Mouse (Mus musculus) stomach, embryonic 15.5 days (tissue): ENCODE measurements around the gene Mylip. TPM values are rescaled to one million over a fixed set of nuclear protein-coding genes. Genes with fewer than 3 reads are reported as not detected.
A peak's percentile ranks its signal among the peaks of the same experiment; 100 is the strongest.

Source experiments
- ATAC-seq: fragments of 200-750 bp; cut with Nextera tagmentation; 2 replicates; pipeline ENCODE4 v1.8.0; 2017; ENCODE audit warnings: low read depth, moderate number of reproducible peaks, moderate TSS enrichment; ENCODE audit not compliant: insufficient read depth, low FRiP score
- H3K27ac ChIP-seq: fragments of 300-500 bp; sonication (generic); 2 replicates; pipeline ENCODE4 v1.5.1; 2015; ENCODE audit warnings: mild to moderate bottlenecking, inconsistent platforms
- H3K27me3 ChIP-seq: fragments of 300-500 bp; sonication (generic); replicated peaks from 2 replicates; pipeline ENCODE4 v1.6.1; 2015; ENCODE audit warnings: inconsistent platforms
- H3K36me3 ChIP-seq: fragments of 300-500 bp; sonication (generic); 2 replicates; pipeline ENCODE4 v1.6.1; 2015; ENCODE audit warnings: inconsistent platforms
- H3K4me1 ChIP-seq: fragments of 300-500 bp; sonication (generic); 2 replicates; pipeline ENCODE4 v1.6.1; 2015; ENCODE audit warnings: inconsistent platforms
- H3K4me2 ChIP-seq: fragments of 300-500 bp; sonication (generic); 2 replicates; pipeline ENCODE4 v1.6.1; 2015; ENCODE audit warnings: mild to moderate bottlenecking, inconsistent platforms
- H3K4me3 ChIP-seq: fragments of 300-500 bp; sonication (generic); replicated peaks from 2 replicates; pipeline ENCODE4 v1.5.1; 2015; ENCODE audit warnings: inconsistent platforms
- H3K9ac ChIP-seq: fragments of 300-500 bp; sonication (generic); 2 replicates; pipeline ENCODE4 v1.6.1; 2015; ENCODE audit warnings: inconsistent platforms
- H3K9me3 ChIP-seq: fragments of 300-500 bp; sonication (generic); 2 replicates; pipeline ENCODE4 v1.6.1; 2016; ENCODE audit warnings: inconsistent platforms
- WGBS: fragments of 180-500 bp; shearing (Covaris S2); methylation state at CpG from one replicate; pipeline ENCODE4 v1.1.7; 2015; 5-methylcytosine and 5-hydroxymethylcytosine counted together
- polyA plus RNA-seq: library from polyadenylated mRNA; unstranded; fragments of >200 nt; fragmentation: Nextera tagmentation; extraction: Ambion mirVana; gene quantifications from 2 replicates; pipeline ENCODE4 v1.2.1, GENCODE M21; 2015

Gene Mylip
- polyA plus RNA-seq, 1 experiment from 2014 or later, result 11.6 TPM

- no peaks in the 10 kb centered on the region for H3K36me3 ChIP-seq
- no peak for ATAC-seq
- 64% methylated on average over 8 of the region's 8 CpGs for WGBS
- H3K4me1 ChIP-seq, result 0 out of 2 replicates have a peak, but pooled peaks cover 7% of the 10 kb centered on the region
- peak overlapping the region; percentile 37; the same call in 1 of the 2 replicates for H3K27ac ChIP-seq
- H3K4me2 ChIP-seq, result no peak overlapping the region
- no peaks in the 10 kb centered on the region for H3K27me3 ChIP-seq
- no peaks in the 10 kb centered on the region for H3K9me3 ChIP-seq
- no peak overlapping the region for H3K4me3 ChIP-seq
- H3K9ac ChIP-seq, result no peak overlapping the region
Observed at GRCm38 (mm10) chr13:45442918-45443535, 53.5 kb downstream of the Mylip start.

DNA sequence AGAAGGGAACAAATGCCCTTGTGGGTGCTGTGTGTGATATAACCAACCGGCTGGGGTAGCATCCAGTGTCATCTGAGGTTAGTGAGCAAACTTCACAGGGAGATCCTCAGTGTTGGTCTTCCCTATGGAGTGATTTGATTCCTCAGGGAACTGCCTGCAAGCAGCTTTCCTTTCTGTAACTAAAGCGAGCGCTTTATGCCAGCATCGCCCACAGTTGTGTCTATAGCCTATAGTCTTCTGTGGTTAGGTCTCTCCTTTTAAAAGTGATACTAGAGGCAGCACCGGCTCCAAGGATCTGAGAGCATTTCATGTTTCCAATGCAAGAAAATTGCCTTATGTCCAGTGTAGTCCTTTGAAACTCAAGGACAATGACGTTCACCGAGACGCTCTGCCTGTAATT lies 54.7 kb downstream of the Mylip start:
- ATAC-seq, result no peak
- no peak overlapping the region for H3K4me3 ChIP-seq
- H3K27me3 ChIP-seq, result no peaks in the 10 kb centered on the region
- H3K27ac ChIP-seq, result no peak overlapping the region
- no peaks in the 10 kb centered on the region for H3K9me3 ChIP-seq
- H3K4me2 ChIP-seq, result no peak overlapping the region
- H3K36me3 ChIP-seq, result no peaks in the 10 kb centered on the region
- 79% methylated on average over 8 of the region's 8 CpGs for WGBS
- H3K9ac ChIP-seq, result no peak overlapping the region
- 0 out of 2 replicates have a peak, but pooled peaks cover 7% of the 10 kb centered on the region for H3K4me1 ChIP-seq

- H3K4me2 ChIP-seq, result no peak overlapping the region
- H3K4me3 ChIP-seq, result no peak overlapping the region
- H3K4me1 ChIP-seq, result 0 out of 2 replicates have a peak, but pooled peaks cover 7% of the 10 kb centered on the region
- no peaks in the 10 kb centered on the region for H3K9me3 ChIP-seq
- no peaks in the 10 kb centered on the region for H3K27me3 ChIP-seq
- no peak for ATAC-seq
- H3K27ac ChIP-seq, result no peak overlapping the region
- no peak overlapping the region for H3K9ac ChIP-seq
- H3K36me3 ChIP-seq, result no peaks in the 10 kb centered on the region
- WGBS, result 57% methylated on average over 9 of the region's 9 CpGs
Observed at GRCm38 (mm10) chr13:45444652-45445051, 55.1 kb downstream of the Mylip start.

- H3K27ac ChIP-seq, result no peak overlapping the region
- no peaks in the 10 kb centered on the region for H3K36me3 ChIP-seq
- H3K4me2 ChIP-seq, result no peak overlapping the region
- no peaks in the 10 kb centered on the region for H3K9me3 ChIP-seq
- no peaks in the 10 kb centered on the region for H3K27me3 ChIP-seq
- no peak overlapping the region for H3K9ac ChIP-seq
- no peak for ATAC-seq
- no peak overlapping the region for H3K4me3 ChIP-seq
- WGBS, result 72% methylated on average over 1 of the region's 1 CpGs
- H3K4me1 ChIP-seq, result 0 out of 2 replicates have a peak, but pooled peaks cover 7% of the 10 kb centered on the region
Observed at GRCm38 (mm10) chr13:45446636-45447035, 57.1 kb downstream of the Mylip start.

DNA sequence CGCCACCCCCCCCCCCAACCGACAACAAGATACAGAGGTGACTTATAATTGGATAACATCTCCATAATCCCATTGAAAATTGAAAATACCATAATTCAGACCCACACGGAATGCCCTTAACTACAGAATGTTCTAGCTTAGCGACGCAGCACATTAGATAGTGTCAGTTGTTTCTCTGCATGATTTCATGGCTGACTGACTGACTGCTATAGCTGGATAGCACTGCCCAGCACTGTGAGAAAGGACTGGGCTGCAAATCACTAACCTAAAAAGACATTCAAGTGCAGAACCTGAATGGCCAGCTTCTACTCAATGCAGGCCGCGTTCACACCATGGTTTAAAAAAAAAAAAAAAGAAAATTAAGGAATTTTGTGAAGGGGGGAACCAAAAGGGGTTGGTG lies 62.9 kb downstream of the Mylip start:
- no peak overlapping the region for H3K9ac ChIP-seq
- ATAC-seq, result no peak
- no peak overlapping the region for H3K4me2 ChIP-seq
- WGBS, result 92% methylated on average over 7 of the region's 7 CpGs
- no peak overlapping the region for H3K4me3 ChIP-seq
- H3K4me1 ChIP-seq, result peaks cover 15% of the 10 kb centered on the region
- no peaks in the 10 kb centered on the region for H3K27me3 ChIP-seq
- H3K9me3 ChIP-seq, result no peaks in the 10 kb centered on the region
- no peak overlapping the region for H3K27ac ChIP-seq
- H3K36me3 ChIP-seq, result no peaks in the 10 kb centered on the region

DNA sequence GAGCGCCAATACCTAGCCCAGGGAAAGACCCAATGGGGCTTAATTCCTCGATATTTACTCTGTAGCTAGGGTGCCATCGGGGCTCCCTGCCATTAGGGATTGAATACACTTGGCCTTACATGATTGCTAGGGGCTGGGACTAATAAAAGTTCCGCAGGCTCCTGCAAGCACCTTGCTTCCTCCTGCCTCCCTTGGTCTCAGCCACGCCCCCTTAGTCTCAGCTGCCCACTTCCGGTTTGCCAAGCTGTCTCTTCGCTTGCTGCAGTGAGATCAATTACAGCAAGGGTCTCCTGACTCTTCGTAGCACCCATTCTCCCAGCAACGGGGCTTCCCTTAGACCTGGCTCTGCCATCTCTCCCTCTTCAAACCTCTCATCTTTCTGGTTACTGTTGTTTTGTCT lies 63.5 kb downstream of the Mylip start:
- Histone ChIP-seq H3K4me2 (no peak overlapping the region), H3K27me3 (no peaks in the 10 kb centered on the region), H3K4me3 (no peak overlapping the region), H3K4me1 (peaks cover 15% of the 10 kb centered on the region), H3K27ac (no peak overlapping the region), H3K9me3 (no peaks in the 10 kb centered on the region), H3K36me3 (no peaks in the 10 kb centered on the region), H3K9ac (no peak overlapping the region)
- 66% methylated on average over 9 of the region's 9 CpGs for WGBS
- ATAC-seq, result no peak

DNA sequence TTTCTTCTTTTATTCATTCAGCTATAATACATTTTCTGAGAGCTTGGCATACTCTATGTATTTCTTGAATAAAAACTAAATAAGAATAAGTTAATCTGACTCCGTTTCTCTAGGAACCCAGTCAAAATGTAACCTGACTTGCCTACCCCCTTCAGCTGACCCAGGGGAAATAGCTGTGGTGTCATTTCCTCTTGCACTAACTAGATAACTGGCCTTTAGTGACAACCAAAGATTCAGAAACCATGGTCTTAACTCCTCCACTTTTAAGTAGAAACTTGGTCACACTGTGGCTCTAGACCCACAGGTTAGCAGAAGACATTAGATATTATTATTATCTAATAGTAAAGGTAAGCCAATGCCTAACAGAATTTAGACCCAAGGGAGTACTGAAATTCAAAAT lies 64.5 kb downstream of the Mylip start:
- peaks cover 15% of the 10 kb centered on the region for H3K4me1 ChIP-seq
- no peaks in the 10 kb centered on the region for H3K9me3 ChIP-seq
- peak overlapping the region; percentile 83 for H3K27ac ChIP-seq
- ATAC-seq, result no peak
- no peaks in the 10 kb centered on the region for H3K27me3 ChIP-seq
- no peak overlapping the region for H3K4me3 ChIP-seq
- no peaks in the 10 kb centered on the region for H3K36me3 ChIP-seq
- no peak overlapping the region for H3K9ac ChIP-seq
- H3K4me2 ChIP-seq, result no peak overlapping the region
- WGBS, result 72% methylated on average over 1 of the region's 1 CpGs

DNA sequence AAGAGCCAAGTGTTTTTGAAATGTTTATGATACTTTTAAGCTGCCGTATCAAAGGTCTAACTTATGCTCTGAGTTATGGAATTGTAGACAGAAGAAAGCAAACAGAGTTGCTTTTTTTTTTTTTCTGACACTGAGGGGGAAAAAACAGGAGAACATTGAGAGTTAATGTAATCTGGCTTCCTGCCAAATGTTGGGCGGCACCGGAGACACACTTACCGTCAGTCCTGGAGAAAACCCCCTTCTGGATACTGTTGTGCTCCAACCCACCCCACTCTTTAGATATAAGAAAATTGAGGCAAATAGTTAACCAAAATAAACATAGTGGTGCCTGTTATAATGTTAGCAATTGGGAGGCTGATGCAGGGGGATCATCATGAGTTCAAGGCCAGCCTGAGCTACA lies 65.1 kb downstream of the Mylip start:
- WGBS, result 7% methylated on average over 4 of the region's 4 CpGs
- H3K4me1 ChIP-seq, result peaks cover 15% of the 10 kb centered on the region
- H3K36me3 ChIP-seq, result no peaks in the 10 kb centered on the region
- no peak overlapping the region for H3K9ac ChIP-seq
- peak; percentile 36 for ATAC-seq
- H3K9me3 ChIP-seq, result no peaks in the 10 kb centered on the region
- no peak overlapping the region for H3K4me3 ChIP-seq
- H3K4me2 ChIP-seq, result peak overlapping the region; percentile 36
- H3K27me3 ChIP-seq, result no peaks in the 10 kb centered on the region
- H3K27ac ChIP-seq, result peak overlapping the region; percentile 83

GRCm38 (mm10) chr13:45455108-45455861 lies 65.7 kb downstream of the Mylip start:
- ATAC-seq, result peak; percentile 75
- peaks cover 15% of the 10 kb centered on the region for H3K4me1 ChIP-seq
- H3K27me3 ChIP-seq, result no peaks in the 10 kb centered on the region
- H3K4me3 ChIP-seq, result no peak overlapping the region
- peak overlapping the region; percentile 83 for H3K27ac ChIP-seq
- H3K4me2 ChIP-seq, result peak overlapping the region; percentile 36
- H3K9me3 ChIP-seq, result no peaks in the 10 kb centered on the region
- no peak overlapping the region for H3K9ac ChIP-seq
- WGBS, result 7% methylated on average over 15 of the region's 15 CpGs
- no peaks in the 10 kb centered on the region for H3K36me3 ChIP-seq

GRCm38 (mm10) chr13:45455862-45456192 lies 66.3 kb downstream of the Mylip start:
- no peak; the same call in 1 of the 2 replicates for ATAC-seq
- Histone ChIP-seq H3K36me3 (no peaks in the 10 kb centered on the region), H3K4me2 (peak overlapping the region; percentile 36; the same call in 1 of the 2 replicates), H3K4me1 (peaks cover 15% of the 10 kb centered on the region), H3K9me3 (no peaks in the 10 kb centered on the region), H3K9ac (no peak overlapping the region), H3K27ac (peak overlapping the region; percentile 83), H3K4me3 (no peak overlapping the region), H3K27me3 (no peaks in the 10 kb centered on the region)
- WGBS, result 36% methylated on average over 2 of the region's 2 CpGs

DNA sequence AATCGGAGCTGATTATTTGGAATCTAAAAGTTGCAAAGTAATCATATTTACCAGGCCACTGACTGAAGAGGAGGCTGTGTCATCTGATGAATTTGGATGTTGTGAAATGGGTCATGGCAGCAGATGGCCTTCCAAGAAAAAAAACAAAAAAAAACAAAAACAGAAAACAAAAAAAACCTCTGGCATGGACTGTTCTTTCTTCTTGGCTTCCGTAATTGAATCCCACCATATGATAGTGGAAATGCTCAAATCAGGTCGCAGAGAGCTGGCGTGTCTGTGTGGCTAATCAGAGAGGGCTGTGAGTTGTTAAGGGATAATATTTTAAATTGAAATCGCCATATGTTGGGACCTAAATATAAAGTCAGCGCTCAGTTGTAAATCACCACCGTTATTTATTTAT lies 67.9 kb downstream of the Mylip start:
- no peak for ATAC-seq
- H3K36me3 ChIP-seq, result no peaks in the 10 kb centered on the region
- H3K9me3 ChIP-seq, result no peaks in the 10 kb centered on the region
- no peaks in the 10 kb centered on the region for H3K27me3 ChIP-seq
- no peak overlapping the region for H3K4me2 ChIP-seq
- WGBS, result 57% methylated on average over 7 of the region's 7 CpGs
- no peak overlapping the region for H3K27ac ChIP-seq
- H3K4me3 ChIP-seq, result no peak overlapping the region
- H3K9ac ChIP-seq, result no peak overlapping the region
- H3K4me1 ChIP-seq, result peaks cover 15% of the 10 kb centered on the region

DNA sequence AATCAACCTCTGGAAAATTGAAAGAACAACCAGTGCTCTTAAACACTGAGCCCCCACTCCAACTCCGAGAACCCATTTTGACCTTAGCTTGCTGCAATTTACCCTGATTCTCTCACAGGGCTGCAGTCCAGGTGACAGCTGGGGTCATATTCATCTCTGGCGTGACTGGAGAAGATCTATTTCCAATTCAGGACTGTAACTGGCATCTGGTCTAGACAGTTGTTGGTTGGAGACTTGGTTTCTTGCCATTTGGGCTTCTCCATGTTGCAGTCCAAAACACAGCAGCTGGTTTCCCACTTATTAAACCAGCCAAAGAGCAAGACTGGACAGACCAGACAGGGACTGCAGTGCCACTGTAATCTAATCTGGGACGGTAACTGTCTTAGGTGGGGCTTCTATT lies 70.6 kb downstream of the Mylip start:
- no peak overlapping the region for H3K4me3 ChIP-seq
- WGBS, result 86% methylated on average over 3 of the region's 3 CpGs
- peaks cover 10% of the 10 kb centered on the region for H3K4me1 ChIP-seq
- no peaks in the 10 kb centered on the region for H3K27me3 ChIP-seq
- no peaks in the 10 kb centered on the region for H3K9me3 ChIP-seq
- no peaks in the 10 kb centered on the region for H3K36me3 ChIP-seq
- no peak overlapping the region for H3K9ac ChIP-seq
- ATAC-seq, result no peak
- no peak overlapping the region for H3K27ac ChIP-seq
- no peak overlapping the region for H3K4me2 ChIP-seq
